Mouse (Mus musculus): ENCODE results near the gene Med18.

DNA sequence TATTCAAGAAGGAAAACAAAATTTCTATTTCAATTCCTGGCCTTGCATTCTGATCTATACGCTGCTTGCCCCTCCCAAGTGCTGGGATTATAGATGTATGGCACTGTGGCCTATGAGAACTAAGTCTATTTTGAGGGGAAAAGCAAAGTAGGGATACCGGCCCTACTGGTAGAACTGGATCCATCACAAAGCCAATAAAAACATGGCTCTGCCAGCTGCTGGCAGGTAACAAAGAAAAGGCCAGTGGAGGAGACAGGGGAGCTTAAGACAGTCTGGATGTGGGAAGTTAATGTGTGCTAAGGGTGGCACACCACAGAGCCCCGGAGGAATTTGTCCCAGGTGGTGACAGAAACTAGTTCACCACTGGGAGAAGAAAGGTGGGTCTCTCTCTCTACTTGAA lies 8.6 kb downstream of the Med18 start:
- TF ChIP-seq CTCF (IDR thresholded peaks at IDR 0.05): no peak
- TF ChIP-seq EP300 (IDR thresholded peaks at IDR 0.05): no peak

All from lung, postnatal 0 days (tissue).